Mouse (Mus musculus) bone marrow macrophage, adult 2 months (primary cell): ENCODE results near the gene Tmem136.
"Not testable (repeated sequence)": the region's sequence is repeated elsewhere in the genome, so short reads cannot be mapped to it uniquely, and the experiment has no call there.

ENCODE experiments used
- CTCF ChIP-seq: IDR thresholded peaks from 2 replicates; pipeline ENCODE4 v1.5.1; 2012; ENCODE audit warnings: low read depth, mild to moderate bottlenecking, low read length, moderate library complexity
- POLR2A ChIP-seq: IDR thresholded peaks from 2 replicates; pipeline ENCODE4 v1.6.1; 2012; ENCODE audit warnings: mild to moderate bottlenecking, low read depth, low read length, borderline replicate concordance

- TF ChIP-seq CTCF, POLR2A: not testable (repeated sequence)
Observed at GRCm38 (mm10) chr9:43121948-43122347, 5.6 kb upstream of the Tmem136 start.
